Mouse (Mus musculus) liver, postnatal 0 days (tissue): ENCODE results near the gene Mal. TPM values are rescaled to one million over a fixed set of nuclear protein-coding genes. Genes with fewer than 3 reads are reported as not detected.

Experiments
- ATAC-seq: fragments of 200-750 bp; cut with Nextera tagmentation; 2 replicates; pipeline ENCODE4 v1.8.0; 2017; ENCODE audit warnings: mild to moderate bottlenecking, moderate library complexity
- DNase-seq: peaks from one replicate; pipeline ENCODE4 v3.0.0-alpha.2; 2016
- H3K27ac ChIP-seq: fragments of 300-500 bp; sonication (generic); 2 replicates; pipeline ENCODE4 v1.5.1; 2014; ENCODE audit warnings: antibody characterized with exemption, moderate library complexity, mild to moderate bottlenecking, low read depth
- H3K27me3 ChIP-seq: fragments of 300-500 bp; sonication (generic); 2 replicates; pipeline ENCODE4 v1.6.1; 2014; ENCODE audit warnings: low read length, control low read depth, mixed read lengths; ENCODE audit not compliant: insufficient read depth
- H3K36me3 ChIP-seq: fragments of 300-500 bp; sonication (generic); replicated peaks from 2 replicates; pipeline ENCODE4 v1.6.1; 2014; ENCODE audit warnings: mild to moderate bottlenecking, control low read depth, low read length, moderate library complexity, mixed read lengths; ENCODE audit not compliant: insufficient read depth
- H3K4me1 ChIP-seq: fragments of 300-500 bp; sonication (generic); 2 replicates; pipeline ENCODE4 v1.6.1; 2014; ENCODE audit warnings: antibody characterized with exemption, mild to moderate bottlenecking, control low read depth; ENCODE audit not compliant: insufficient read depth
- H3K4me2 ChIP-seq: fragments of 300-500 bp; sonication (generic); 2 replicates; pipeline ENCODE4 v1.6.1; 2014; ENCODE audit warnings: low read depth, mild to moderate bottlenecking, low read length, moderate library complexity, mixed read lengths
- H3K4me3 ChIP-seq: fragments of 300-500 bp; sonication (generic); 2 replicates; pipeline ENCODE4 v1.5.1; 2014; ENCODE audit warnings: low read depth, low read length
- H3K9ac ChIP-seq: fragments of 300-500 bp; sonication (generic); replicated peaks from 2 replicates; pipeline ENCODE4 v1.6.1; 2014; ENCODE audit warnings: mild to moderate bottlenecking, moderate library complexity
- H3K9me3 ChIP-seq: fragments of 300-500 bp; sonication (generic); 2 replicates; pipeline ENCODE4 v1.6.1; 2016; ENCODE audit warnings: mild to moderate bottlenecking, control low read depth, low read length, mixed read lengths
- CTCF ChIP-seq: sonication (generic); IDR thresholded peaks from 2 replicates; pipeline ENCODE4 v1.5.1; 2016; ENCODE audit warnings: antibody characterized with exemption, low read depth
- EP300 ChIP-seq: IDR thresholded peaks from 2 replicates; pipeline ENCODE4 v1.6.1; 2016; ENCODE audit warnings: antibody characterized with exemption, low read depth, mild to moderate bottlenecking
- WGBS: fragments of 180-500 bp; shearing (Covaris S2); extraction: QIAGEN DNeasy Blood & Tissue Kit; methylation state at CpG from one replicate; pipeline ENCODE4 v1.1.7; 2014; ENCODE audit not compliant: insufficient replicate concordance; 5-methylcytosine and 5-hydroxymethylcytosine counted together
- polyA plus RNA-seq: library from polyadenylated mRNA; unstranded; fragments of >200 nt; fragmentation: Nextera tagmentation; extraction: Ambion mirVana; gene quantifications from 2 replicates; pipeline ENCODE4 v1.2.1, GENCODE M21; 2015

Gene Mal
- polyA plus RNA-seq, 1 experiment from 2014 or later = 0.23 TPM

- ATAC-seq (no peak), DNase-seq (no peak)
- Histone ChIP-seq H3K27ac (no peak overlapping the region), H3K4me3 (no peak overlapping the region), H3K4me1 (no peaks in the 10 kb centered on the region), H3K27me3 (no peaks in the 10 kb centered on the region), H3K9ac (no peak overlapping the region), H3K4me2 (no peak overlapping the region), H3K36me3 (no peaks in the 10 kb centered on the region), H3K9me3 (no peaks in the 10 kb centered on the region)
- WGBS = 75% methylated on average over 6 of the region's 6 CpGs
- TF ChIP-seq EP300 (no peak), CTCF (no peak)
Measured at GRCm38 (mm10) chr2:127648145-127648544, 8.3 kb downstream of the Mal start.

GRCm38 (mm10) chr2:127646875-127647274, 9.6 kb downstream of the Mal start:
- Histone ChIP-seq H3K9me3 (no peaks in the 10 kb centered on the region), H3K4me3 (no peak overlapping the region), H3K4me2 (no peak overlapping the region), H3K36me3 (no peaks in the 10 kb centered on the region), H3K27me3 (no peaks in the 10 kb centered on the region), H3K4me1 (no peaks in the 10 kb centered on the region), H3K9ac (no peak overlapping the region), H3K27ac (no peak overlapping the region)
- WGBS = 55% methylated on average over 5 of the region's 5 CpGs
- TF ChIP-seq EP300 (no peak), CTCF (no peak)
- DNase-seq (peak; percentile 59), ATAC-seq (peak; percentile 66)

GRCm38 (mm10) chr2:127643728-127644704, 12.5 kb downstream of the Mal start:
- H3K36me3 ChIP-seq = no peaks in the 10 kb centered on the region
- no peaks in the 10 kb centered on the region for H3K4me1 ChIP-seq
- H3K27ac ChIP-seq = no peak overlapping the region
- H3K9ac ChIP-seq = no peak overlapping the region
- WGBS = 57% methylated on average over 19 of the region's 19 CpGs
- H3K4me2 ChIP-seq = no peak overlapping the region
- H3K27me3 ChIP-seq = no peaks in the 10 kb centered on the region
- H3K4me3 ChIP-seq = no peak overlapping the region
- DNase-seq = no peak
- TF ChIP-seq CTCF = no peak
- TF ChIP-seq EP300 = no peak
- ATAC-seq = no peak
- H3K9me3 ChIP-seq = no peaks in the 10 kb centered on the region

GRCm38 (mm10) chr2:127638973-127639372, 17.5 kb downstream of the Mal start:
- DNase-seq (no peak), ATAC-seq (no peak)
- no peaks in the 10 kb centered on the region for H3K4me1 ChIP-seq
- H3K9me3 ChIP-seq = no peaks in the 10 kb centered on the region
- H3K4me2 ChIP-seq = no peak overlapping the region
- H3K4me3 ChIP-seq = no peak overlapping the region
- no peak overlapping the region for H3K9ac ChIP-seq
- WGBS = 69% methylated on average over 9 of the region's 9 CpGs
- no peaks in the 10 kb centered on the region for H3K36me3 ChIP-seq
- TF ChIP-seq EP300 = no peak
- TF ChIP-seq CTCF = no peak
- no peak overlapping the region for H3K27ac ChIP-seq
- peaks cover 1% of the 10 kb centered on the region; the same call in 1 of the 2 replicates for H3K27me3 ChIP-seq

- 53% methylated on average over 6 of the region's 6 CpGs for WGBS
- ATAC-seq = no peak
- Histone ChIP-seq H3K27me3 (peaks cover 6% of the 10 kb centered on the region; the same call in 1 of the 2 replicates), H3K9ac (no peak overlapping the region), H3K4me1 (no peaks in the 10 kb centered on the region), H3K27ac (no peak overlapping the region), H3K9me3 (no peaks in the 10 kb centered on the region), H3K4me2 (no peak overlapping the region), H3K4me3 (no peak overlapping the region), H3K36me3 (no peaks in the 10 kb centered on the region)
- no peak for DNase-seq
- TF ChIP-seq EP300 (no peak), CTCF (no peak)
Measured at GRCm38 (mm10) chr2:127635581-127635980, 20.9 kb downstream of the Mal start.

- H3K9me3 ChIP-seq = no peaks in the 10 kb centered on the region
- TF ChIP-seq EP300 (no peak), CTCF (no peak)
- DNase-seq (no peak), ATAC-seq (no peak)
- no peak overlapping the region for H3K9ac ChIP-seq
- no peak overlapping the region for H3K4me2 ChIP-seq
- H3K4me1 ChIP-seq = no peaks in the 10 kb centered on the region
- H3K27me3 ChIP-seq = peaks cover 6% of the 10 kb centered on the region; the same call in 1 of the 2 replicates
- no peak overlapping the region for H3K4me3 ChIP-seq
- H3K36me3 ChIP-seq = no peaks in the 10 kb centered on the region
- WGBS = 53% methylated on average over 2 of the region's 2 CpGs
- H3K27ac ChIP-seq = no peak overlapping the region
Measured at GRCm38 (mm10) chr2:127632601-127633000, 23.9 kb downstream of the Mal start.
